22 mouse cellular contexts compared by ENCODE assay signal in the genomic region with DNA sequence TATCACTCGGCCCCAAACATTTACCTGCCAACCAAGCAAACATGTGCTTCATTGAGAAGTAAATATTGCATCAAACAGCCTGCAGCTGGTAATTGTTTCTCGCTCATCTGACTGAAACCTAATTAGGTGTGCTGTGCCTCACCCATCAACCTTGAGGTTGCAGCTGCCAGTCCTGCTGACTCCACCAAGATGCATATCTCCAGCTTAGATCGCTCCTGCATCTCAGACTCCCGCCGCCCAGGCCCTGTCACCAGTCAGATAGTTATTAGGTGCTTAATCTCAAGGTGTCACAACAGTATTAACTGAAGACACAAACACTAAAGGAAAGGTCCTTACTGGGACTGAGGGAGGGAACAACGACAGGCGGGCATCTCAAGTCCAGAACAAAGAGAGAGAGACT. TPM values are rescaled to one million over a fixed set of nuclear protein-coding genes. Genes with fewer than 3 reads are reported as not detected.
A peak's percentile ranks its signal among the peaks of the same experiment; 100 is the strongest.
DNase-seq lines count a peak whose midpoint lies in the region; ATAC-seq and TF ChIP-seq lines count a peak whose summit lies in the region.
"Had no signal": no experiment of that assay in that cellular context is flagged by ENCODE, and none has a peak within 500 bp of the region (broad histone marks: within the 10 kb centered on the region; RNA-seq: fewer than 3 reads in every experiment).

No protein-coding gene starts in this region.

- no peak overlapping the region for H3K9ac ChIP-seq in liver, postnatal 0 days (replicated peaks)
- 0 out of 2 replicates have a peak overlapping the region, but pooled peaks have one; percentile 3 for H3K9ac ChIP-seq in liver, embryonic 11.5 days (ENCODE audit: low read depth, low read length)
- H3K9ac ChIP-seq in liver, embryonic 15.5 days: no peak overlapping the region
- H3K9ac ChIP-seq: embryonic facial prominence, embryonic 15.5 days; forebrain, embryonic 12.5 days; heart, embryonic 15.5 days; hindbrain, embryonic 15.5 days had no signal

- 67% methylated on average over 7 of the region's 7 CpGs for WGBS in liver, postnatal 0 days (ENCODE audit: insufficient replicate concordance)
- WGBS in liver, embryonic 11.5 days: 54% methylated on average over 7 of the region's 7 CpGs
- 34% methylated on average over 7 of the region's 7 CpGs for WGBS in liver, embryonic 15.5 days (ENCODE audit: insufficient replicate concordance)

- no peaks in the 10 kb centered on the region for H3K27me3 ChIP-seq in liver, postnatal 0 days (ENCODE audit: insufficient read depth, low read length)
- H3K27me3 ChIP-seq in liver, embryonic 11.5 days (replicated peaks; ENCODE audit: control insufficient read depth, insufficient read depth, low read length): no peaks in the 10 kb centered on the region
- 0 out of 2 replicates have a peak, but pooled peaks cover 4% of the 10 kb centered on the region for H3K27me3 ChIP-seq in liver, embryonic 15.5 days
- H3K27me3 ChIP-seq: embryonic facial prominence, embryonic 15.5 days; forebrain, embryonic 12.5 days; heart, embryonic 15.5 days; hindbrain, embryonic 15.5 days had no signal

- peak; percentile 67 for DNase-seq in liver
- no peak for DNase-seq in liver, postnatal 0 days
- DNase-seq in liver, embryonic 11.5 days (ENCODE audit: low spot score): no peak
- no peak for DNase-seq in cerebellum, adult 9-11 months
- DNase-seq in frontal cortex, postnatal 25 days (ENCODE audit: low spot score in 2 of 2): no peak
- DNase-seq in Muller cell, postnatal 12 days (ENCODE audit: inconsistent ontology term): no peak
- DNase-seq: adrenal gland, adult 2 months; adrenal gland, postnatal 25 days; cerebellum, adult 18-20 months; cerebellum, postnatal 10 days; gastrocnemius, postnatal 14 days; heart, adult 2 months; heart, postnatal 14 days had no signal

- H3K4me1 ChIP-seq in liver, postnatal 0 days (ENCODE audit: insufficient read depth): peaks cover 6% of the 10 kb centered on the region
- H3K4me1 ChIP-seq in liver, embryonic 11.5 days (replicated peaks; ENCODE audit: control insufficient read depth, insufficient read depth, low read length): peaks cover 7% of the 10 kb centered on the region
- H3K4me1 ChIP-seq in liver, embryonic 15.5 days (replicated peaks): peaks cover 22% of the 10 kb centered on the region
- H3K4me1 ChIP-seq: embryonic facial prominence, embryonic 15.5 days; forebrain, embryonic 12.5 days; heart, embryonic 15.5 days; hindbrain, embryonic 10.5 days; hindbrain, embryonic 15.5 days had no signal

- no peak for TF ChIP-seq CTCF in liver, postnatal 0 days (IDR thresholded peaks at IDR 0.05; ENCODE audit: low read depth)

- H3K9me3 ChIP-seq in liver, postnatal 0 days (ENCODE audit: low read length): no peaks in the 10 kb centered on the region
- no peaks in the 10 kb centered on the region for H3K9me3 ChIP-seq in liver, embryonic 11.5 days (ENCODE audit: control insufficient read depth, low read length)
- no peaks in the 10 kb centered on the region for H3K9me3 ChIP-seq in liver, embryonic 15.5 days (replicated peaks)
- H3K9me3 ChIP-seq: embryonic facial prominence, embryonic 15.5 days; forebrain, embryonic 12.5 days; heart, embryonic 15.5 days; hindbrain, embryonic 15.5 days had no signal

- H3K4me3 ChIP-seq in liver, postnatal 0 days (ENCODE audit: low read depth, low read length): no peak overlapping the region
- H3K4me3 ChIP-seq in liver, embryonic 11.5 days (ENCODE audit: low read depth, low read length): no peak overlapping the region
- H3K4me3 ChIP-seq in liver, embryonic 15.5 days (replicated peaks): no peak overlapping the region
- H3K4me3 ChIP-seq: embryonic facial prominence, embryonic 15.5 days; forebrain, embryonic 12.5 days; heart, adult 2 months; heart, embryonic 15.5 days; hindbrain, embryonic 10.5 days; hindbrain, embryonic 15.5 days had no signal

- no peak overlapping the region for H3K27ac ChIP-seq in liver, postnatal 0 days (ENCODE audit: low read depth)
- peak overlapping the region; percentile 66; the same call in 1 of the 2 replicates for H3K27ac ChIP-seq in liver, embryonic 11.5 days (ENCODE audit: low read depth, low read length)
- H3K27ac ChIP-seq in liver, embryonic 15.5 days (replicated peaks): peak overlapping the region; percentile 55; the same call in 1 of the 2 replicates
- H3K27ac ChIP-seq: embryonic facial prominence, embryonic 15.5 days; forebrain, embryonic 12.5 days; heart, adult 2 months; heart, embryonic 15.5 days; hindbrain, embryonic 10.5 days; hindbrain, embryonic 15.5 days had no signal

- H3K36me3 ChIP-seq in liver, postnatal 0 days (replicated peaks; ENCODE audit: insufficient read depth, low read length): no peaks in the 10 kb centered on the region
- H3K36me3 ChIP-seq in liver, embryonic 11.5 days (ENCODE audit: control insufficient read depth, insufficient read depth, low read length): no peaks in the 10 kb centered on the region
- H3K36me3 ChIP-seq in liver, embryonic 15.5 days (replicated peaks): no peaks in the 10 kb centered on the region
- H3K36me3 ChIP-seq: embryonic facial prominence, embryonic 15.5 days; forebrain, embryonic 12.5 days; heart, embryonic 15.5 days; hindbrain, embryonic 10.5 days; hindbrain, embryonic 15.5 days had no signal

- H3K4me2 ChIP-seq in liver, postnatal 0 days (ENCODE audit: low read depth, low read length): no peak overlapping the region
- 0 out of 2 replicates have a peak overlapping the region, but pooled peaks have one; percentile 12 for H3K4me2 ChIP-seq in liver, embryonic 11.5 days
- peak overlapping the region; percentile 25 for H3K4me2 ChIP-seq in liver, embryonic 15.5 days
- H3K4me2 ChIP-seq: embryonic facial prominence, embryonic 15.5 days; forebrain, embryonic 12.5 days; heart, embryonic 11.5 days; heart, embryonic 15.5 days; hindbrain, embryonic 15.5 days had no signal

- ATAC-seq in liver, postnatal 0 days: no peak
- ATAC-seq in liver, embryonic 11.5 days (replicated peaks; ENCODE audit: low FRiP score): peak; percentile 74
- ATAC-seq in liver, embryonic 15.5 days (ENCODE audit: insufficient read depth): peak; percentile 77
- ATAC-seq: CD4-positive, CD25-positive, alpha-beta regulatory T cell, adult 4 months; forebrain, embryonic 16.5 days had no signal

- no peak for TF ChIP-seq EP300 in liver, postnatal 0 days (IDR thresholded peaks at IDR 0.05; ENCODE audit: low read depth)

RNA-seq across cellular contexts. Expression of a gene that starts 14.3 kb away (rescaled TPM):
- 9.3 and 10.2 TPM in 2 replicates for polyA plus RNA-seq in liver, postnatal 0 days (2015; fragmentation: Nextera tagmentation; extraction: Ambion mirVana)
- polyA plus RNA-seq in liver, embryonic 11.5 days (2014; fragmentation: Nextera tagmentation; extraction: Ambion mirVana): 28.6 and 30.4 TPM in 2 replicates
- 25.7 and 25.8 TPM in 2 replicates for polyA plus RNA-seq in liver, embryonic 15.5 days (2015; fragmentation: Nextera tagmentation; extraction: Ambion mirVana)
